Mouse (Mus musculus): ENCODE results near the gene Opn4. TPM values are rescaled to one million over a fixed set of nuclear protein-coding genes. Genes with fewer than 3 reads are reported as not detected.

Opn4 gene
- total and polyA plus RNA-seq, 3 experiments = not detected

- Histone ChIP-seq H3K27me3 (ENCODE audit: control insufficient read depth in 1 of 2, insufficient read depth in 2 of 2, low read length in 2 of 2) (0 out of 4 replicates have a peak, but pooled peaks cover 0 to 2% of the 10 kb centered on the region in 2 experiments), H3K36me3 (ENCODE audit: control insufficient read depth in 1 of 2, insufficient read depth in 2 of 2, low read length in 2 of 2) (no peaks in the 10 kb centered on the region), H3K9ac (ENCODE audit: control insufficient read depth, low read depth, low read length, poor library complexity, severe bottlenecking) (no peak overlapping the region), H3K4me3 (ENCODE audit: control insufficient read depth in 1 of 2, insufficient read depth in 1 of 2, low read depth in 2 of 2, low read length in 2 of 2) (no peak overlapping the region), H3K79me2 (ENCODE audit: control insufficient read depth, insufficient read depth, low read length, poor library complexity) (no peaks in the 10 kb centered on the region), H3K27ac (ENCODE audit: control insufficient read depth, low read depth, low read length) (no peak overlapping the region), H3K9me3 (replicated peaks; ENCODE audit: insufficient read depth, low read length) (no peaks in the 10 kb centered on the region), H3K4me1 (ENCODE audit: control insufficient read depth in 1 of 2, insufficient read depth in 2 of 2, low read length in 2 of 2) (no peaks in the 10 kb centered on the region)
- no peak for DNase-seq (ENCODE audit: low read depth, low spot score)
- no peak for TF ChIP-seq CHD2 (IDR thresholded peaks at IDR 0.05; ENCODE audit: low read length)
Measured at GRCm38 (mm10) chr14:34558947-34559346, 41.0 kb downstream of the Opn4 start.

GRCm38 (mm10) chr14:34555211-34555610 lies 44.7 kb downstream of the Opn4 start:
- no peak for DNase-seq (ENCODE audit: low read depth, low spot score)
- Histone ChIP-seq H3K36me3 (ENCODE audit: control insufficient read depth in 1 of 2, insufficient read depth in 2 of 2, low read length in 2 of 2) (no peaks in the 10 kb centered on the region), H3K27me3 (ENCODE audit: control insufficient read depth in 1 of 2, insufficient read depth in 2 of 2, low read length in 2 of 2) (0 out of 4 replicates have a peak, but pooled peaks cover 0 to 2% of the 10 kb centered on the region in 2 experiments), H3K4me3 (ENCODE audit: control insufficient read depth in 1 of 2, insufficient read depth in 1 of 2, low read depth in 2 of 2, low read length in 2 of 2) (no peak overlapping the region), H3K79me2 (ENCODE audit: control insufficient read depth, insufficient read depth, low read length, poor library complexity) (no peaks in the 10 kb centered on the region), H3K9ac (ENCODE audit: control insufficient read depth, low read depth, low read length, poor library complexity, severe bottlenecking) (no peak overlapping the region), H3K4me1 (ENCODE audit: control insufficient read depth in 1 of 2, insufficient read depth in 2 of 2, low read length in 2 of 2) (no peaks in the 10 kb centered on the region), H3K27ac (ENCODE audit: control insufficient read depth, low read depth, low read length) (no peak overlapping the region), H3K9me3 (replicated peaks; ENCODE audit: insufficient read depth, low read length) (no peaks in the 10 kb centered on the region)
- TF ChIP-seq POLR2AphosphoS2 (IDR thresholded peaks at IDR 0.05; ENCODE audit: low read length) (no peak), CTCF (IDR thresholded peaks at IDR 0.05 in 2 of 3, conservative IDR thresholded peaks at IDR 0.05 in 1 of 3; ENCODE audit: control insufficient read depth in 1 of 3, insufficient read depth in 1 of 3, low read depth in 2 of 3, low read length in 3 of 3, poor library complexity in 1 of 3, severe bottlenecking in 1 of 3) (no peak), CHD1 (IDR thresholded peaks at IDR 0.05; ENCODE audit: low read depth, low read length) (no peak), JUND (IDR thresholded peaks at IDR 0.05; ENCODE audit: low read depth, low read length) (no peak)

- Histone ChIP-seq H3K79me2 (ENCODE audit: control insufficient read depth, insufficient read depth, low read length, poor library complexity) (no peaks in the 10 kb centered on the region), H3K9me3 (replicated peaks; ENCODE audit: insufficient read depth, low read length) (no peaks in the 10 kb centered on the region), H3K4me3 (ENCODE audit: control insufficient read depth in 1 of 2, insufficient read depth in 1 of 2, low read depth in 2 of 2, low read length in 2 of 2) (no peak overlapping the region), H3K4me1 (ENCODE audit: control insufficient read depth in 1 of 2, insufficient read depth in 2 of 2, low read length in 2 of 2) (no peaks in the 10 kb centered on the region), H3K27me3 (ENCODE audit: control insufficient read depth in 1 of 2, insufficient read depth in 2 of 2, low read length in 2 of 2) (0 out of 4 replicates have a peak, but pooled peaks cover 0 to 2% of the 10 kb centered on the region in 2 experiments), H3K9ac (ENCODE audit: control insufficient read depth, low read depth, low read length, poor library complexity, severe bottlenecking) (no peak overlapping the region), H3K36me3 (ENCODE audit: control insufficient read depth in 1 of 2, insufficient read depth in 2 of 2, low read length in 2 of 2) (no peaks in the 10 kb centered on the region; a peak in 1 of 4 replicates), H3K27ac (ENCODE audit: control insufficient read depth, low read depth, low read length) (no peak overlapping the region)
- TF ChIP-seq GABPA (IDR thresholded peaks at IDR 0.05; ENCODE audit: low read depth, low read length) = no peak
- TF ChIP-seq POLR2AphosphoS5 (IDR thresholded peaks at IDR 0.05; ENCODE audit: borderline replicate concordance, low read depth, low read length) = no peak
- no peak for TF ChIP-seq POLR2AphosphoS2 (IDR thresholded peaks at IDR 0.05; ENCODE audit: low read length)
- DNase-seq (ENCODE audit: low read depth, low spot score) = no peak
Measured at GRCm38 (mm10) chr14:34554047-34554446, 45.9 kb downstream of the Opn4 start.

GRCm38 (mm10) chr14:34553470-34553869 lies 46.5 kb downstream of the Opn4 start:
- Histone ChIP-seq H3K4me3 (ENCODE audit: control insufficient read depth in 1 of 2, insufficient read depth in 1 of 2, low read depth in 2 of 2, low read length in 2 of 2) (no peak overlapping the region), H3K9ac (ENCODE audit: control insufficient read depth, low read depth, low read length, poor library complexity, severe bottlenecking) (no peak overlapping the region), H3K36me3 (ENCODE audit: control insufficient read depth in 1 of 2, insufficient read depth in 2 of 2, low read length in 2 of 2) (no peaks in the 10 kb centered on the region; a peak in 1 of 4 replicates), H3K27ac (ENCODE audit: control insufficient read depth, low read depth, low read length) (no peak overlapping the region), H3K9me3 (replicated peaks; ENCODE audit: insufficient read depth, low read length) (no peaks in the 10 kb centered on the region), H3K27me3 (ENCODE audit: control insufficient read depth in 1 of 2, insufficient read depth in 2 of 2, low read length in 2 of 2) (0 out of 4 replicates have a peak, but pooled peaks cover 0 to 2% of the 10 kb centered on the region in 2 experiments), H3K79me2 (ENCODE audit: control insufficient read depth, insufficient read depth, low read length, poor library complexity) (no peaks in the 10 kb centered on the region), H3K4me1 (ENCODE audit: control insufficient read depth in 1 of 2, insufficient read depth in 2 of 2, low read length in 2 of 2) (no peaks in the 10 kb centered on the region)
- no peak for TF ChIP-seq ETS1 (IDR thresholded peaks at IDR 0.05; ENCODE audit: low read depth, low read length)
- TF ChIP-seq GABPA (IDR thresholded peaks at IDR 0.05; ENCODE audit: low read depth, low read length) = no peak
- no peak for TF ChIP-seq MAX (IDR thresholded peaks at IDR 0.05; ENCODE audit: low read length)
- no peak for TF ChIP-seq USF2 (IDR thresholded peaks at IDR 0.05; ENCODE audit: borderline replicate concordance in 1 of 2, insufficient read depth in 1 of 2, low read depth in 1 of 2, low read length in 2 of 2)
- no peak for DNase-seq (ENCODE audit: low read depth, low spot score)

All from MEL (cell line).